Mouse (Mus musculus) embryo, embryonic 9.5 days (tissue): Measurements from ENCODE around the gene Taf5.

Experiments used
- DNase-seq: peaks from one replicate; pipeline ENCODE4 v3.0.0-alpha.2; 2017; ENCODE audit errors: extremely low spot score

Gene Taf5

DNA sequence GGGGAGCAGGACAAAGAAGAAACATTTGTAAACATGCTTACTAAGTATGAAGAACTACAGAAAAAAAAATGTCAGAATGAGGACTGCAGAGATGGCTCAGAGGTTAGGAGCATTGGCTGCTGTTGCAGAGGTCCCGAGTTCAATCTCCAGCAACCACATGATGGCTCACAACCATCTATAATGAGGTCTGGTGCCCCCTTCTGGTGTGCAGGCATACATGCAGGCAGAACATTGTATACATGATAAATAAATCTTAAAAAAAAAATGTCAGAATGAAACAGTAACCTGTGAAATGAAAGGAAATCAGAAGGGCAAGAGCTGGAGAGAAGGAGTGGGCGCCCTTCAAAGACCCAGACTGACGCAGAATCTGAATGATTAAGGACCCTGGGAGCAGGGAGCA lies 1.7 kb upstream of the Taf5 start:
- no peak for DNase-seq

DNA sequence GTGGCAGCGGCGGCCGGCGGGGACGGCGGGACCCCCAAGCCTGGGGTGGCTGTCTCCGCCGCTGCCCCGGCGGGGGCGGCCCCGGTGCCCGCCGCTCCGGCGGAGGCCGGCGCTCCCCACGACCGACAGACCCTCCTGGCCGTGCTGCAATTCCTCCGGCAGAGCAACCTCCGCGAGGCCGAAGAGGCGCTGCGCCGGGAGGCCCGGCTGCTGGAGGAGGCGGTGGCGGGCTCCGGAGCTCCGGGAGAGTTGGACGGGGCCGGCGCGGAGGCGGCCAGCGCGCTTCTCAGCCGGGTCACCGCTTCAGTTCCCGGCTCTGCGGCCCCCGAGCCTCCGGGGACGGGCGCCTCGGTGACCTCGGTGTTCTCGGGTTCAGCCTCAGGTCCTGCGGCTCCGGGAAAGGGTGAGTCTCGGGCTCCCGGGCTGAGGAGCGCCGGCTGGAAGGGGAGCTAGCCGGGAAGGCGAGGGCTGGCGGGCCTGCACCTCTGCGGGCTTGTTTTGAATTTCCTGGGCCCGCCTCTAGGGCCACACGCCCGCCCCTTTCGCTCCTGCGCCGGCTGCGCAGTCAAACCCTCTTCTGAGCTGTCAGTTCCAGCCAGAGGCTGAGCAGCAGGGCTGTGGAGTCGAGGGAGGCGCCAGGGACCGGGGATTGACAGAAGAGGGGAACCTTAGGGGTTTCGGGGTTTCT lies 522 bp downstream of the Taf5 start:
- DNase-seq: peak; percentile 85

DNA sequence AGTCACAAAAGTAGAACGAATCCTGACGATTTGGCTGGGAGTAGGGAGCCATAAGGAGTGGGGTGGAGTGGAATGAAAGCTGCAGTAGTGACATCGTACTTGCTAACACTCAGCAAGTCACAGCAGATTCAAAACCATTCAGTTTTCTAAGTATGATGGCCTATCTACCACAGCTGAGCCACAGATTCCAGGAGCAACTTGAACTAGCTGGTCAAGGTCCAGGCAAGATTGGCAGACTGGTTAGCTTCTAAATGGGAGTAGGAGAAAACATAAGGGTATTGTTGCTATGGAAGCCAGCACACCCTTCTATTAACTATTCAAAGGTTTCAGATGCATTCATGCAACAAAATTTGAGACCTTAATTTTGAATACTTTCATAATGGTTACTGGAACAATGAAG lies 20.7 kb downstream of the Taf5 start:
- DNase-seq: no peak

DNA sequence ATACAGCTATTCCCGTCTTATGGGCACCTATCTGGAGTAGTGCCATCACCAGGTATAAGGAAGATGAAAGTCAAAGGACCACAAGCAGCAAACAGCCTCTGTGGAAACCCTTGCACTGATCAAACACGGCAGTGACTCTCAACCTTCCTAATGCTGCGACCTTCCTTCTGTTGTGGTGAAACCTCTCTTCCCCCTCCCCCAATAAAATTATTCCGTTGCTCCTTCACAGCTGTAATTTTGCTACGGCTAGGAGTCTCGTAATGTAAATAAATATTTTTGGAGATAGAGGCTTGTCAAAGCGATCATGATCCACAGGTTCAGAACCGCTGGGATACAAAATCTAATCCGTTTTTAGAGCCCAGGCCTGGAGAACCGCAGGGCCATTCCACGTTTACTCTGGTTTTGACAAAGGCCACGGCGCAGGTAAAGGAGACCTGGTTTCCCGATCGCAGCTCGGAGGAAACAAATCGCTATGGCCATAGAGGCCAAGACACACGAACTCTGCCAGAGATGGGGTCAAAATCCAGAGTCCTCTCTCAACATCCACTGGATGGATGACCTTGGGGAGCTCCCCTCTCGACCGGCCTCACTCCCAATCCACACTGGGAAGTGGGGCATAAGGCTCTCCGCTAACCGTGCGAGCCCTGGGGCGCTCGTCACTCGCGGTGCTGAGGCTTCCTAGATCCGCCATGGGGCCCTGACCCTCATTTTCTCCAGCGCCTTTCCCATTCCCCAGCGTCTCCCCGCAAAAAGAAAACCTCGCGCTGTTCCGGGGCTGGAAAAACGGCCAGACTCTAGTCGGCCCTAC lies 22.4 kb downstream of the Taf5 start:
- DNase-seq: no peak

DNA sequence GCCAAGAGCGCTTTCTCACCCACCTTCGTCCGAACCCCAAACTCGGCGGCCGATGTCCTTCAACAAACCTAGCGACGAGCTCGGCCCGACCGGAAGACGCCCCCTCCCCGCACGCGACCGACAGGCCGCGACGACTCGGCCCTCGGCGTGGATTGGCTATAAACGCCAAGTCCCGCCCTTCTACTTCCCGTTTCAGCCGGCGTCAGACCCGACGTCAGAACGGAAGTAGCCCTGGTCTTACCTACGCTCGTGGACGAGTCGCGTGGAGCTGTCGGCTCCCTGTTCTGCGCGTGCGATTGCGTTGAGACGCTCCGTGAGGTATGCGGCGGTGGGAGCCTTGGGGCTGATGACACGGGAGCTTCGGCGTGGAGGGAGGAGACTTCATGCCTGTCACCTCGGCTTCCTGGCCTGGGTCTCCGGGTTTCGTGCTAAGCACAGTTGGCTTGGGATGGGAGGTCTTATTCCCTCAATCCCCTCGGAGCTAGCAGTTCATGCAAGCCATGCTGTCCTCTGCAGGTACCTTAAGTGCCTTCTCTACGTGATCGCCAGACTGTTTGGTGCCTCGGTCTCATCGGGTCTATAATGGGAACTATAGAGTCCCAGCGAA lies 23.1 kb downstream of the Taf5 start, which contains the start of the genes Usmg5 and Pdcd11:
TSS of gene Usmg5 (minus strand) at position 98 of the 607 bp plus-strand sequence.
TSS of gene Pdcd11 (plus strand) at position 219 of the 607 bp plus-strand sequence.
- peak; percentile 92 for DNase-seq

DNA sequence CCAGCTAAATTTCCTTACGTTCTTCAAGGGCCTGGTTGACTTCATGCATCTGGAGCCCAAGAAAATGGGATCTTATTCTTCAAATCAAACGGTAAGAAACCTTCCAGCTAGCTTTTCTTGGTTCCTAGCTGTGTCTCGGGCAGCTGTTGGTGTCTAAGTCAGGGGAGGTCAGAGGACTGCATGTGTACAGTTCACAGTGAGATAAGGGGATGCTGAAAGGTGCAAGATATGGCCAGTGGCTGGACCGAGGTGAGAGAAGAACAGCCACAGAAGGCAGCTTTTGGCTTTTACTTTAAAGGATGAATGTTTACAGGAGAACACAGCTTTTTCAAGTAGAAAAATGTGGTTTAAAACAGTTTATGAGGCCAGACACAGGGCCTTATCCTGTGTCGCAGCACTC lies 33.5 kb downstream of the Taf5 start:
- DNase-seq: no peak

DNA sequence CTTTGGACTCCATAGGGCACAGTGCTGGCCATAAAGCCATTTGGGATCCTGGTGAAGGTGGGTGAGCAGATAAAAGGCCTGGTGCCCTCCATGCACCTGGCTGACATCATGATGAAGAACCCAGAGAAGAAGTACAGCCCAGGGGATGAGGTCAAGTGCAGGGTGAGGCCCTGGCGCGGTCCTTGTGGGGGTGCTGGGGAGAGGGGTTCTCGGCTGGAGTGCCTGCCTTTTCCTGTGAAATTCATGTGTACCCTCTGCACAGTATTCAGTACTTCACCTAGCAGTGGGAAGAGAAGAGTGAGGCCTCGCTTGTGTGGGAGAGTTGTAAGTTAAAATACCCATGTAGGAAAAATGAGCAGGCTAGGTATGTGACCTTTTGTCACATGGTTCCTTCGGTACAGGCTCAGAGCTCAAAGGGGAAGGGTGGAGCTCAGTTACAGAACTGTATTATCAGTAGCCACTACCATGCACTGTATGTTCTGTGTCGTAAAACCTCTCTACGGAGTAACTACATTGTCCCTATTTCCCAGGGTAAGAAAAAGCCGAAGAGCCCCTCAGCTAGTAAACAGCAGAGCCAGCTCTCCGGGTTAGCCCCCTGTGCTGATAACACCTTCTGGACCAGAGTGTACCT lies 37.2 kb downstream of the Taf5 start:
- no peak for DNase-seq

DNA sequence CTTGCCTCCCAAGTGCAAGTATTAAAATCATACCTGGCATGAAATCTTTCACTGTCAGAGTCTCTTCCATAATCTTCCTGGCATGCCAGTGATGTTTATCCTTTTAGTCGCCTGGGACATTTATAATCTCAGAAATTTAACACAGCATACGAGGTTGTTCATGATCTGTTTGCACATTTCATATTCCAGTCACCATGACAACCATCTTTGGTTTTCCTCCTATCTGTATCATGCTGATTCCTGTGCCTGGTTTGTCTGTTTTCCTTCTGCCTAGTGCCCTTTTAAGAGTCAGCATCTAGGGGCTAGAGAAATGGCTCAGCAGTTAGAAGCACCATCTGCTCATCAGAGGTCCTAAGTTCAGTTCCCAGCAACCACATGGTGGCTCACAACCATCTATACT lies 51.1 kb downstream of the Taf5 start:
- DNase-seq: no peak

DNA sequence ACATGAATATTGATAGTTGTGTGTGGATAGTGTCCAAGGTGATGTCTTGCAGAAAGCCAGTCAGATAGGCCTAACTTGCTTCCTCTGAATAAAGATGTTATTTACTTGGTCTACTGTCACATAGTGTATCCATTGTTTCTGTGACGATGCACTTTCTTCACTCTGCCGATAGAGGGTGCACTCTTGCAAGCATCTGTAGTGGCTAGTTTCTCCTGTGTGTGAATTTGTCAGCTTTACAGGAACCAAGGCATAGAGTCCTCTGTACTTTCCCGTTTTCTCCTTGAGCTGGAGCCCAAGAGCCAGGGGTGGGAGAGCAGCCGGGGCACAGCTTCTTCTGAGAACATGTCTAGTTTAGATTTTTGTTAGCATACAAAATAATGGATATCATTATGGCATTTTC lies 53.5 kb downstream of the Taf5 start:
- DNase-seq: peak; percentile 10

DNA sequence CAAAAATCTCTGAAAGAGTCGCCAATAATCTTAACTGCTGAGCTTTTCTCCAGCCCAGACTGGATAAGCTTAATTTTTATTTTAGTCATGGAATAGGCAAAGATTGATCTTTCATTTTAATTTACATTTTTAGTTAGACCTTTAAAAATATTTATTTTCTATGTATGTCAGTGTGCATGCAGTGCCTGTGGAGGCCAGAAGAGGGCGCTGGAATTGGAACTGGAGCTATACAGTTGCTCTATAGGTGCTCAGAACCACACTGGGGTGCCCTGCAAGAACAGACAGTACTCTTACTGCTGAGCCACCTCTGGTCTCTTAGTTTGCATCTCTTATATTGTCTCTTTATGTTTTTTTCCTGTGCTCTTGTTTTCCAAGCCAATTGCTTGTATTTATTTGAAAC lies 55.3 kb downstream of the Taf5 start:
- no peak for DNase-seq

DNA sequence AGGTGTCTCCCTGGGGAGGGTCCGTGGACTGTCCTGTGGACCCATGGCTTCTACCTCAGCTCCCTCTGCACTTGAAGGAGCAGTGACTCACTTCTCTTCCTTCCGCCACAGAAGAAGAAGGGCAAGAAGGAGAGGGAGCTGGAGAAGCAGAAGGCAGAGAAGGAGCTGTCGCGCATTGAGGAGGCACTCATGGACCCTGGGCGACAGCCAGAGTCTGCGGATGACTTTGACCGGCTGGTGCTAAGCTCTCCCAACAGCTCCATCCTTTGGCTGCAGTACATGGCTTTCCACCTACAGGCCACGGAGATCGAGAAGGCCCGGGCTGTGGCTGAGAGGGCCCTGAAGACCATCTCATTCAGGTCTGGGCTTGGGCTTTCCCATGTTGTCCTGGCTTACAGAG lies 60.6 kb downstream of the Taf5 start:
- DNase-seq: no peak

DNA sequence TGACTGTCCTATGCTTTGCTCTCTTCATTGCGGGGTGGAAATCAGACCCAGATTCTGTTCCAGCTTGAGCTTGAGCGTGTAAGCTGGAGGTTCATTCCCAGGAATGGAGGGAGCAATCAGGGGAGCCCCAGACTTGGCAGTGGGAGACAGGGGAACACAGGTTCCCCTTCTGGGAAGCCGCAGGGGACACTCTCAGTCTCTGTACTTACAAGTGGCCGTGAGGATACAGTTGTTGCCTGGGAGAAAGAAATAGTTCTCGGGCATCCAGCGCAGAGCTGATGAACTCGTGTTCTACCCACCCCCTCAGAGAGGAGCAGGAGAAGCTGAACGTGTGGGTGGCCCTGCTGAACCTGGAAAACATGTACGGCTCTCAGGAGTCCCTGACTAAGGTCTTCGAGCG lies 61.3 kb downstream of the Taf5 start:
- DNase-seq: no peak

DNA sequence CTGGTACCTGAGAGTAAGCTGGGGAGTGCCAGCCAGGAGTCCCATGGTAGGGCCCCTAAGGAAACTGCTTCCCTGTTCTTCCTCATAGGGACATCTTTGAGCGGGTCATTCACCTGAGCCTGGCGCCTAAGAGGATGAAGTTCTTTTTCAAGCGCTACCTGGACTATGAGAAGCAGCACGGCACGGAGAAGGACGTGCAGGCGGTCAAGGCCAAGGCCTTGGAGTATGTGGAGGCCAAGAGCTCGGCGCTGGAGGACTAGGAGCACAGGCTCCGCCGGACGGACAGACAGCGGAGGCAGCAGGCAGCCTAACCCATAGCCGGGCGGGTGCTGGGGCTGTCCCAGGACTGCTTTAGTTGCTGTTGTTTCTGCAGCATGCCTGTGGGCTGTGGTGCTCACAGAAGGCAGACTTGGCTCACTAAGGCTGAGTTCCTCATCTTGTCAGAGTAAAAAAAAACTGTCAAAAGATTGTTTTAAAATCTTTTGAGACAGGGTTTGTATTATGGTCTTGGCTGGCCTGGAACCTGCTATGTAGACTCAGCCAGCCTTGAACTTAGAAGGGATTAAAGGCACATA lies 63.1 kb downstream of the Taf5 start:
- no peak for DNase-seq
